Mouse (Mus musculus) limb, embryonic 14.5 days (tissue): Measurements from ENCODE around the gene Ccdc38. TPM values are rescaled to one million over a fixed set of nuclear protein-coding genes. Genes with fewer than 3 reads are reported as not detected.

Source experiments
- ATAC-seq: fragments of 200-750 bp; cut with Nextera tagmentation; 2 replicates; pipeline ENCODE4 v1.8.0; 2017; ENCODE audit warnings: low read depth, moderate number of reproducible peaks, moderate TSS enrichment; ENCODE audit not compliant: low FRiP score
- DNase-seq: peaks from one replicate; pipeline ENCODE4 v3.0.0-alpha.2; 2015; ENCODE audit warnings: low spot score
- H3K27ac ChIP-seq: fragments of 300-500 bp; sonication (generic); replicated peaks from 2 replicates; pipeline ENCODE4 v1.5.1; 2014; ENCODE audit warnings: low read depth, mild to moderate bottlenecking, low read length, moderate library complexity, mixed read lengths
- H3K27me3 ChIP-seq: fragments of 300-500 bp; sonication (generic); 2 replicates; pipeline ENCODE4 v1.6.1; 2014; ENCODE audit warnings: low read length, mixed read lengths; ENCODE audit not compliant: control insufficient read depth, insufficient read depth
- H3K36me3 ChIP-seq: fragments of 300-500 bp; sonication (generic); 2 replicates; pipeline ENCODE4 v1.6.1; 2014; ENCODE audit warnings: mild to moderate bottlenecking, low read length, moderate library complexity, mixed read lengths; ENCODE audit not compliant: control insufficient read depth, insufficient read depth
- H3K4me1 ChIP-seq: fragments of 300-500 bp; sonication (generic); 2 replicates; pipeline ENCODE4 v1.6.1; 2014; ENCODE audit warnings: antibody characterized with exemption, low read length, mixed read lengths; ENCODE audit not compliant: control insufficient read depth, insufficient read depth
- H3K4me2 ChIP-seq: fragments of 300-500 bp; sonication (generic); replicated peaks from 2 replicates; pipeline ENCODE4 v1.6.1; 2014; ENCODE audit warnings: low read depth, mild to moderate bottlenecking, low read length, moderate library complexity; ENCODE audit not compliant: severe bottlenecking
- H3K4me3 ChIP-seq: fragments of 300-500 bp; sonication (generic); replicated peaks from 2 replicates; pipeline ENCODE4 v1.5.1; 2014; ENCODE audit warnings: low read length
- H3K9ac ChIP-seq: fragments of 300-500 bp; sonication (generic); 2 replicates; pipeline ENCODE4 v1.6.1; 2014; ENCODE audit warnings: mild to moderate bottlenecking, low read depth, low read length, moderate library complexity; ENCODE audit not compliant: severe bottlenecking
- H3K9me3 ChIP-seq: fragments of 300-500 bp; sonication (generic); 2 replicates; pipeline ENCODE4 v1.6.1; 2016; ENCODE audit warnings: low read length; ENCODE audit not compliant: control insufficient read depth
- POLR2A ChIP-seq: fragments of 200-500 bp; IDR thresholded peaks from 2 replicates; pipeline ENCODE4 v1.8.0; 2012; ENCODE audit warnings: inconsistent platforms, mild to moderate bottlenecking, moderate library complexity, borderline replicate concordance; ENCODE audit not compliant: insufficient read depth, insufficient read length; ENCODE audit errors: extremely low read depth
- WGBS: fragments of 180-500 bp; shearing (Covaris S2); extraction: QIAGEN DNeasy Blood & Tissue Kit; methylation state at CpG from one replicate; pipeline ENCODE4 v1.1.7; 2014; 5-methylcytosine and 5-hydroxymethylcytosine counted together
- polyA plus RNA-seq, 2 experiments: library from polyadenylated mRNA; depleted of rRNA in 1 of 2; stranded (reverse) in 1 of 2; unstranded in 1 of 2; fragments of >200 nt; fragmentation: Nextera tagmentation in 1 of 2; extraction: Ambion mirVana in 1 of 2; gene quantifications; 2 replicates each; pipeline versions ENCODE4 v1.2.1 to v1.2.3; 2012 to 2014

The Ccdc38 gene
- polyA plus RNA-seq (2012; rRNA removed) = 0.01 and 0.03 TPM in 2 replicates
- polyA plus RNA-seq (2014; fragmentation: Nextera tagmentation; extraction: Ambion mirVana) = 0.35 and 0.39 TPM in 2 replicates

DNA sequence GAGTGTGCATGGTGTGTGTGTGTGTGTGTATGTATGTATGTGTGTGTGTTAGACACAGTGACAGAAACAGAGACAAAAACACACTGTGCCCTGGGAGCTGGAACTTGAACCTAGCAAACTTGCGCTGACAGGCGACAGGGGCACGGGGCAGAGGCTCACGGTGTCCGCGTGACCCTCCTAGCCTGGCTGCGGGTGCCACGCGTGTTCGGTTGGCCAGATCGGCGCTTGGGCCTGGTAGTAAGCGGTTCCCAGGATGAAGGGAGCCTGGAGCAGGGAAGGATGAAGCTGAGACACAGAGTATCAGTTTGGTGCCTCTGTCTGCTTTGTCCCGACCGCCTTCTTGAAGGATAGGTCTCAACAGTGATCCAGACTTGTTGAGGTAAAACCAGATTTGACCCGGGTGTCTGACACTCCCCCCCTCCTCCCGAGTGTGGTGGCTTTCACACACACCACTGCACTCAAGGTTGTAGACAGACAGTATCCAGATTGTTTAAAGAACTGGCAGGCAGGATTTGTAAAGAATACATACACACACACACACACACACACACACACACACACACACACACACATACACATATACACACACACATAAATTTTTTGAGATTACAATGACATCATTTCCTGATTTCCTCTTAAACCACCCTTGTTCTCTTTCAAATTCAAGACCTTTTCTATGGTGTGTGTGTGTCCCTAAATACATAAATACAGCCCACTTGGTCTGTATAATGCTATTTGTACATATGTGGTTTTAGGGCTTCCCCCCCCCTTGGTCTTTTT lies at the start of gene Ccdc38:
Gene Ccdc38, plus strand, starts transcription at position 202 of the 780 bp plus-strand sequence.
- WGBS = 68% methylated on average over 17 of the region's 17 CpGs
- Histone ChIP-seq H3K27ac (no peak within 1 kb of the TSS), H3K9ac (peak within 1 kb of the TSS; percentile 52), H3K4me3 (peak within 1 kb of the TSS; percentile 39), H3K4me2 (peak within 1 kb of the TSS; percentile 86), H3K4me1 (peaks cover 9% of the 10 kb centered on the region), H3K36me3 (no peaks in the 10 kb centered on the region), H3K27me3 (no peaks in the 10 kb centered on the region), H3K9me3 (no peaks in the 10 kb centered on the region)
- no peak for TF ChIP-seq POLR2A
- ATAC-seq = no peak
- DNase-seq = no peak

DNA sequence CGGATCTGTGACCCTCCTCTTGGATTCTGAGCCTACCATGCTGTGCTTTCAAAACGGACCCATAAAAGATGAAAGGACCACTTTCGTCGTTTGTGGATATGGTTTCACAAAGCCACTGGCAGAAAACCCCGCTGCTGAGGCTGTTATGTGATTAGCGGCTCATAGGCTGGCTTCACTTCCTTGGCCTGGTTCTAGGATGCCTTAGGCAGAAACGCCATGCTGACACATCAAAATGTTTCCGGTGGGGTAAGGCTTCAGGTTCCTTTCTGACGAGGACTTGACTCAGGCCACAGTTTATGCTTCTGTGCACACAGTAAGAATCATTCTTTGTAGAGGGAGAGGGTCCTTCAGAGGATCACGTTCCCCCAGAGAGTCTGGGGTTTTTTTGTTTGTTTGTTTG lies 39.6 kb upstream of the Ccdc38 start:
- Histone ChIP-seq H3K27me3 (no peaks in the 10 kb centered on the region), H3K4me3 (no peak overlapping the region), H3K9ac (no peak overlapping the region), H3K9me3 (no peaks in the 10 kb centered on the region), H3K36me3 (no peaks in the 10 kb centered on the region), H3K27ac (no peak overlapping the region), H3K4me1 (no peaks in the 10 kb centered on the region), H3K4me2 (no peak overlapping the region; the same call in 1 of the 2 replicates)
- 12% methylated on average over 10 of the region's 10 CpGs for WGBS
- ATAC-seq (no peak; the same call in 1 of the 2 replicates), DNase-seq (no peak)
- no peak for TF ChIP-seq POLR2A

DNA sequence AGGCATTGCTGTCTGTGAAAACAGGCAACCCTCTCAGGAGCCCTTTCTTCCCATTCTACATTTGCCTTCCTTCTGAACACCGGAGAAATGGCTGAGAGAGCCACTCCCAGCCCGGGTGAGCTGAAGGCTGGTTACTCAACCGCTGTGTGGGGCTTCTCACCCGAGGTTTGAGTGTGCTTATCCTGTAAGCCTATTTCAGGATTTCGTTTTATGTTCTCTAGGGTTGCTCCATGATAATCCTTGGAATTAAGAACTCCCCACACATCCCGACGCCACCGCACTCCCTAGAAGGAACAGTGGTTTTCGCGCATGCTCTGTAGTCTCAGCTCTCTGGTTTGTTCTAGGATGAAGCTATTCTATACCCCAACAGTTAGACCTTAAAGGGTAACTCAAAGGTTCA lies 39.1 kb upstream of the Ccdc38 start:
- Histone ChIP-seq H3K4me3 (no peak overlapping the region), H3K4me1 (no peaks in the 10 kb centered on the region), H3K36me3 (no peaks in the 10 kb centered on the region), H3K9ac (no peak overlapping the region), H3K27ac (no peak overlapping the region), H3K4me2 (no peak overlapping the region), H3K9me3 (no peaks in the 10 kb centered on the region), H3K27me3 (no peaks in the 10 kb centered on the region)
- no peak for TF ChIP-seq POLR2A
- ATAC-seq (no peak), DNase-seq (no peak)
- 77% methylated on average over 10 of the region's 10 CpGs for WGBS

DNA sequence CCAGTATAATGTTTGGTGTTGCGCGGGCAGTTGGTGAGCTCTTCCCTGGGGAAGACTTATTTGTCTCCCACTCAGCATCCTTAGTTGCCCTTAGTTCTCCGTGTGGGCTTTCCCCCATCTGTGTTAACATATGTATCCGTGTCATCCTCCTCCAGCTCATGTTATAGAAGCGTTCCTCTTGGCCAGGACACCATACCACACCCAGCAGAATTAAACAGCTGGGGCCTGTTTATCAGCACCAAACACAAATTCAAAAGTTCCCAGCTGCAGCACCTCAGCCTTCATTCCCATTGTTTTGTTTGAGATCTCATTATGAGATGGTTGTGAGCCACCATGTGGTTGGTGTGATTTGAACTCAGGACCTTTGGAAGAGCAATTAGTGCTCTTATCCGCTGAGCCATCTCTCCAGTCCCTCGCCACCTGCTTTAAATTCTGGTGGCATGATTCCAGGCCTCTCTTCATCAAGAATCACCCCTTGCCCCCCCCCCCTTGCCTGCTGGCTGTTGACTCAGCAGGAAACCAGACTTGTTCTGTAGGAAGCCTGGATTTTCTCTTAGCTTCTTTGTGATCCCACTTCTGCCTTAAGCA lies 32.0 kb upstream of the Ccdc38 start:
- no peak overlapping the region for H3K27ac ChIP-seq
- H3K27me3 ChIP-seq = no peaks in the 10 kb centered on the region
- H3K4me2 ChIP-seq = no peak overlapping the region
- no peak overlapping the region for H3K9ac ChIP-seq
- no peaks in the 10 kb centered on the region for H3K36me3 ChIP-seq
- ATAC-seq = no peak
- H3K9me3 ChIP-seq = no peaks in the 10 kb centered on the region
- no peak for DNase-seq
- WGBS = 78% methylated on average over 7 of the region's 7 CpGs
- no peaks in the 10 kb centered on the region for H3K4me1 ChIP-seq
- H3K4me3 ChIP-seq = no peak overlapping the region
- TF ChIP-seq POLR2A = no peak

DNA sequence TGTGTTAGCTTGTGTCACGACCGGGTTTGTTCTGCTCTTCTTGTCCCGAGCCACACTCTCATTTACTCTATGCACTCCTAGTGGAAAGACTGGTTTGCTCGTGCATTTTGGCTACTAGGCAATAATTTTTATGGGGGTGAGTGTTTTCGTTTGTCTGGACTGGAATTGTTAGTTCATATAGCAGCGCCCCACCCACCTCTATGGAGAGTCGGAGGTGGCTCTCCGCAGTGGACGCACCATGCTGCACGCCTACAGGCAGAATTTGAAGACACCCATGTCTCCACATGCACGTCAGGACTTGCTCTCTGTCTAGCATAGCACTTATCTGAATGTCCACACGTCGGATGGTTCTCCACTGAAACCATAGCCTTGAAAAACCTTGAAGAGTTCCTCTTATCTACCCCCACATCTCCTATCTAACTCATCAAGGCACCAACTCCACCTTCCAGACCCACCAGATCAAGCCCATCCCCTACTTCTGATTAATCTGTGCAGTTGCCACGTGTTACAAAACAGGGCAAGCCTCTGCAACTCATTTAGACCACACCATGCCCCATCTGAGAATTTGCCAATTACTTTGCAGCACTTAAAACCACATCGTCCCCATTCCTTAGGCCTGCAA lies 30.8 kb upstream of the Ccdc38 start:
- H3K9me3 ChIP-seq = no peaks in the 10 kb centered on the region
- H3K27me3 ChIP-seq = no peaks in the 10 kb centered on the region
- no peak for ATAC-seq
- WGBS = 72% methylated on average over 15 of the region's 15 CpGs
- no peak overlapping the region for H3K4me3 ChIP-seq
- TF ChIP-seq POLR2A = no peak
- no peak for DNase-seq
- no peak overlapping the region for H3K4me2 ChIP-seq
- no peak overlapping the region for H3K27ac ChIP-seq
- no peak overlapping the region for H3K9ac ChIP-seq
- no peaks in the 10 kb centered on the region for H3K4me1 ChIP-seq
- H3K36me3 ChIP-seq = no peaks in the 10 kb centered on the region
